Mouse (Mus musculus) sigmoid colon, adult 10 weeks (tissue): ENCODE results near the gene Ear2. TPM values are rescaled to one million over a fixed set of nuclear protein-coding genes. Genes with fewer than 3 reads are reported as not detected.

Experiments
- polyA plus RNA-seq: library from polyadenylated mRNA; stranded (reverse); fragments of 350-450 nt; fragmentation: Illumina TruSeq; extraction: RNeasy Lipid Tissue Mini Kit (QIAGEN cat#74804); gene quantifications from one replicate; pipeline ENCODE4 v1.2.3, GENCODE M21; 2014; ENCODE audit warnings: low read depth, low replicate concordance

The Ear2 gene
- polyA plus RNA-seq: 3.8 TPM

GRCm38 (mm10) chr14:44102354-44102753 is at the start of gene Ear2:
Gene Ear2, plus strand, starts transcription at chr14:44102654.

GRCm38 (mm10) chr14:44123551-44123950 is 21.1 kb downstream of the Ear2 start, which contains the start of gene Gm3327:
Gene Gm3327, plus strand, starts transcription at chr14:44123851.

Other genes with a start within 250 kb of the Ear2 start
- not detected for gene Ear1, start 227.1 kb upstream of the Ear2 start, polyA plus RNA-seq
- not detected for gene Ear10, start 179.1 kb upstream of the Ear2 start, polyA plus RNA-seq
- gene Gm8113, start 177.3 kb upstream of the Ear2 start, polyA plus RNA-seq: 1.3 TPM
- gene Ang5, start 145.6 kb upstream of the Ear2 start, polyA plus RNA-seq: not detected
- gene Ang6, start 100.4 kb upstream of the Ear2 start, polyA plus RNA-seq: not detected
- not detected for gene Gm3327, start 21.2 kb downstream of the Ear2 start, polyA plus RNA-seq
- not detected for gene Gm8212, start 95.0 kb downstream of the Ear2 start, polyA plus RNA-seq
- gene 4930503E14Rik, start 110.6 kb downstream of the Ear2 start, polyA plus RNA-seq: not detected
- not detected for gene Gm8220, start 182.9 kb downstream of the Ear2 start, polyA plus RNA-seq
- not detected for gene Gm5930, start 235.9 kb downstream of the Ear2 start, polyA plus RNA-seq